Mouse (Mus musculus) hindbrain, embryonic 14.5 days (tissue): Measurements from ENCODE around the gene Pla2g2f. TPM values are rescaled to one million over a fixed set of nuclear protein-coding genes. Genes with fewer than 3 reads are reported as not detected.

Source experiments
- ATAC-seq: fragments of 200-750 bp; cut with Nextera tagmentation; 2 replicates; pipeline ENCODE4 v1.8.0; 2017; ENCODE audit warnings: moderate number of reproducible peaks, mild to moderate bottlenecking, moderate TSS enrichment, moderate library complexity; ENCODE audit not compliant: low FRiP score
- DNase-seq: peaks from one replicate; pipeline ENCODE4 v3.0.0-alpha.2; 2015; ENCODE audit warnings: low spot score
- H3K27ac ChIP-seq: fragments of 300-500 bp; sonication (generic); 2 replicates; pipeline ENCODE4 v1.5.1; 2014; ENCODE audit warnings: mild to moderate bottlenecking, moderate library complexity
- H3K27me3 ChIP-seq: fragments of 300-500 bp; sonication (generic); 2 replicates; pipeline ENCODE4 v1.6.1; 2014; ENCODE audit warnings: mild to moderate bottlenecking, low read length, mixed read lengths; ENCODE audit not compliant: control insufficient read depth, insufficient read depth
- H3K36me3 ChIP-seq: fragments of 300-500 bp; sonication (generic); replicated peaks from 2 replicates; pipeline ENCODE4 v1.6.1; 2014; ENCODE audit not compliant: control insufficient read depth, insufficient read depth
- H3K4me1 ChIP-seq: fragments of 300-500 bp; sonication (generic); replicated peaks from 2 replicates; pipeline ENCODE4 v1.6.1; 2014; ENCODE audit warnings: antibody characterized with exemption, low read length, mixed read lengths; ENCODE audit not compliant: control insufficient read depth, insufficient read depth
- H3K4me2 ChIP-seq: fragments of 300-500 bp; sonication (generic); replicated peaks from 2 replicates; pipeline ENCODE4 v1.6.1; 2014; ENCODE audit warnings: mild to moderate bottlenecking, moderate library complexity
- H3K4me3 ChIP-seq: fragments of 300-500 bp; sonication (generic); replicated peaks from 2 replicates; pipeline ENCODE4 v1.5.1; 2014; ENCODE audit warnings: mild to moderate bottlenecking, low read length
- H3K9ac ChIP-seq: fragments of 300-500 bp; sonication (generic); 2 replicates; pipeline ENCODE4 v1.6.1; 2014
- H3K9me3 ChIP-seq: fragments of 300-500 bp; sonication (generic); 2 replicates; pipeline ENCODE4 v1.6.1; 2016; ENCODE audit warnings: low read length; ENCODE audit not compliant: control insufficient read depth
- WGBS: fragments of 180-500 bp; shearing (Covaris S2); extraction: QIAGEN DNeasy Blood & Tissue Kit; methylation state at CpG from one replicate; pipeline ENCODE4 v1.1.7; 2014; 5-methylcytosine and 5-hydroxymethylcytosine counted together
- polyA plus RNA-seq: library from polyadenylated mRNA; unstranded; fragments of >200 nt; fragmentation: Nextera tagmentation; extraction: Ambion mirVana; gene quantifications from 2 replicates; pipeline ENCODE4 v1.2.1, GENCODE M21; 2014

The Pla2g2f gene
- not detected in 2 replicates for polyA plus RNA-seq

DNA sequence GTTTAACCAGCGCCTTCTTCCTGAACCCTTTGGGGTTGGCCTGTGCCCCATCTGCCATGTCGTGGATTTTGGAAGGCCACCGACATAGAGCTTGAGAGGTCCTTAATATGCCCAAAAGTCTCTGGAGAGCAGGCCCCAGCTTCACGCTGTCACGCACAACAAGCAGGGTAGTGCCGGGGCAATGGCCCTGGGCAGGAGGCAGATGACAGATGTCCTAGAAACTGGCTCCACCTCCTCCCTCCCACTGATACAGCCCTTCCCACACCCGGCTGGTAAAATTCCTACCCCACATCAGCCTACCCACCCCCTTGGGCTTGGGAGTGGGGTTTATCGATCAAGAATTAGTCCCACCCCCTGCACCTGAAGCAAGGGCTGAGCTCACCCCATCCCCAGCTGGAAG is at the start of gene Pla2g2f:
Gene Pla2g2f (minus strand): TSS at position 211 of the 400 bp plus-strand sequence.
- Histone ChIP-seq H3K4me2 (no peak within 1 kb of the TSS), H3K4me1 (no peaks in the 10 kb centered on the region), H3K9ac (no peak within 1 kb of the TSS), H3K27me3 (no peaks in the 10 kb centered on the region), H3K36me3 (no peaks in the 10 kb centered on the region), H3K27ac (no peak within 1 kb of the TSS), H3K9me3 (no peaks in the 10 kb centered on the region), H3K4me3 (no peak within 1 kb of the TSS)
- no peak for ATAC-seq
- no peak for DNase-seq
- WGBS = 50% methylated on average over 8 of the region's 8 CpGs

DNA sequence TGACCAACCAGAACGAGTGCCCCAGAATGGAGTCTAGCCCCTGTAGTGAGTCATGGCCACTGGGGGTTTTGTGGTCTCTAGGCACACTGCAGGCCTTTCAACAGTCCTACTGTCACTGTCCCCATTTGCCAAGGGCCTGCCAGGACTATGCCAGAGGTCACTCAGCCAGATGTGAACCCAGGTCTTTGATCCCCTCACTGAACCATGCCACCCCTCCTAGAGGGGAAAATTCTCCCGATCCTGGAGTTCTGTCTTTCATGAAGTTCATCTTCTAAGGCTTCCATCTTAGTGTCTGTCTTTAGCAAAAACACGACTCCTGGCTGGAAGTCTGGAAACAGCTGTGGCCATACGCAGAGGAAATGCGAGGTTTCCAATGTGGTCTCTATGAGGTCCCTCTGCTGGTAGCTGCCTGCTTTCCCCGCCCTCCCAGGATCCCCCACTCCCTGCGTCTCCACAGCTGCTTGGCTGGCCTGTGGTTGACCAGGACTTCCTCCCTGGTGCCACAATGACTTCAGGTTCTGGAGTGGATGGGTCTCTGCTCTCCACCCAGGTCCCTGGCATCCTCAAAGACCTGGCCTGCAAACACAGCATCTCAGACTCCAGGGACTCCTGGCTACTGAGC is 49.6 kb upstream of the Pla2g2f start:
- no peaks in the 10 kb centered on the region for H3K27me3 ChIP-seq
- H3K9ac ChIP-seq = no peak overlapping the region
- no peaks in the 10 kb centered on the region; the same call in 1 of the 2 replicates for H3K4me1 ChIP-seq
- ATAC-seq = no peak
- H3K27ac ChIP-seq = no peak overlapping the region
- no peak for DNase-seq
- no peak overlapping the region for H3K4me3 ChIP-seq
- no peaks in the 10 kb centered on the region for H3K36me3 ChIP-seq
- no peak overlapping the region for H3K4me2 ChIP-seq
- no peaks in the 10 kb centered on the region for H3K9me3 ChIP-seq
- WGBS = 72% methylated on average over 7 of the region's 7 CpGs

DNA sequence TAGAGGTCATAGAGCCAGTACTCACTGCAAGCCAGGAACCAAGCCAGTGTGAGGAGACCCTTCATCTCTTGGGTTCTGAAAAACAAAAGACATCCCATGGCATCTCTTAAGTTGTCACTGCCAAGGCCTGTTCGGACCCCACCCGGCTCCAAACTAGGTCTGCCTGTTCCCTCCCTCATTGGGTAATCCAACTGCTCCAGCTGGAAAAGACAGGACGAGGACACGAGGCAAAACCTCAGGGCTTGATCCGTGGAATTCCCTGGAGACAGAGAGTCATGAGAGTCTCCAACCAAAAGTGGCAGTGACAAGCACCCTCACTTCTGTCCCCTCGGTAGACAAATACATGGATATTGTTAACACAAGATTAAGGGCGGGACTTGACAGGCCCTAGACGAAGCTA is 48.7 kb upstream of the Pla2g2f start:
- no peak for ATAC-seq
- Histone ChIP-seq H3K4me1 (no peaks in the 10 kb centered on the region; the same call in 1 of the 2 replicates), H3K4me3 (no peak overlapping the region), H3K27ac (no peak overlapping the region), H3K9me3 (no peaks in the 10 kb centered on the region), H3K4me2 (no peak overlapping the region), H3K9ac (no peak overlapping the region), H3K27me3 (no peaks in the 10 kb centered on the region), H3K36me3 (no peaks in the 10 kb centered on the region)
- no peak for DNase-seq
- WGBS = 90% methylated on average over 8 of the region's 8 CpGs

DNA sequence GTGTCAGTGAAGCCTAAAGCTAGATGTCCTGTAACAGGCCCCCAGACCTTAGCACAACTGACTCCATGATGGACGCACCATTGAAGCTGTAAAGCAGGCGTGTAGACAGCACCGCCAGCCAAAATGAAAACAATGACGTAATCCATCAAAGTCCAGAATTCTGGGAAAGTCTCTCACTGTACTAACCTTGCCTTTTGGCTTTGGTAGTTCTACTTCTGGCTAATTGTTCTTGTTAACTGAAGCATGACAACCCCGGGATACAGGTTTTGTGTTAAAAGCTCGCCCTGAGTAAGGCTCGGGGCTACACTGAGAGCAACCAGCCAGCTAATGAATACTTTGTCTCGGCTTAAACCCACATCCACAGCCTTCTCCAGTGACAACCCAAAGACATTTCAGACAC is 47.8 kb upstream of the Pla2g2f start:
- no peaks in the 10 kb centered on the region for H3K9me3 ChIP-seq
- 32% methylated on average over 8 of the region's 8 CpGs for WGBS
- H3K4me1 ChIP-seq = peaks cover 2% of the 10 kb centered on the region; the same call in 1 of the 2 replicates
- H3K27me3 ChIP-seq = no peaks in the 10 kb centered on the region
- H3K4me3 ChIP-seq = no peak overlapping the region
- no peaks in the 10 kb centered on the region for H3K36me3 ChIP-seq
- ATAC-seq = no peak
- H3K4me2 ChIP-seq = no peak overlapping the region
- H3K27ac ChIP-seq = no peak overlapping the region
- no peak overlapping the region for H3K9ac ChIP-seq
- peak; percentile 54 for DNase-seq

DNA sequence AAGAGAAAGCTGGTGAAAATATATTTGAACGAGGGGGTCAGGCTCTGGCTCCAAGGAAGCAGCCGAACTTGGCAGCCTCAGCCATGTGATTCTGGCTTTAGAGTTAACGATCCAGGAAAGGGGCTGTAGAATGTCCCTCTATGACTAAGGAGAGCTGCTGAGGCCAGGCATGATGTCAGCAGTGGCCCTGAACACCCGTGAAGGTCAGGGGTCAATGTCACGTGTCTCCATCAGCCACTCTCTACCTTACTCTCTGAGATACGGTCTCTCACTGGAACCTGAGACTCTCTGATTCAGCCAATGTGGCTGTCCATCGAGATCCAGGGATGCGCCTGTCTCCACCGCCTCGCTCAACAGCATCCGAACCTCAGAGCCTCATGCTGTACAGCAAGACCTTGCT is 45.5 kb upstream of the Pla2g2f start:
- H3K9me3 ChIP-seq = no peaks in the 10 kb centered on the region
- H3K27me3 ChIP-seq = no peaks in the 10 kb centered on the region
- no peak overlapping the region for H3K4me2 ChIP-seq
- no peak overlapping the region for H3K4me3 ChIP-seq
- H3K9ac ChIP-seq = no peak overlapping the region
- no peak for DNase-seq
- 93% methylated on average over 11 of the region's 11 CpGs for WGBS
- no peak overlapping the region for H3K27ac ChIP-seq
- peaks cover 9% of the 10 kb centered on the region; the same call in 1 of the 2 replicates for H3K4me1 ChIP-seq
- ATAC-seq = no peak
- H3K36me3 ChIP-seq = no peaks in the 10 kb centered on the region

DNA sequence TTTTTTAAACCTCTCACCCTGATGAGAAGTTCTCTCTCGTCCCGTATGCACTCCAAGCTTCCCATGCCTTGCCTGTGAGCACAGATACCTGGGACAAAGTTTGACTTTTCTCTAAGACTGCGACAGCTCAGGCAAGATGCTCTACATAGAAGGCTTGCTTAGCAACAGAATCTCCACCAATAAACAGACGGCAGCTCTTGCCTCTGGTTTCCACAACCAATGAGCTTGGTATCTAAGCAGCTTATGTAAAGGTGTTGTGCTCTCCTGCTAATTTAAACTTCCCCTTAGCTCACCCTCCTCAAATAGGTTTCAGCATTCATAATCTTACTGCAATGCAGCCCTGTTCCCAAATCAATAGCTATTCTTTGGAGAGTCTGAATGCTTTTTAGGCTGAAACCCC is 44.2 kb upstream of the Pla2g2f start:
- no peak overlapping the region for H3K4me2 ChIP-seq
- ATAC-seq = no peak
- H3K9me3 ChIP-seq = no peaks in the 10 kb centered on the region
- H3K4me1 ChIP-seq = peaks cover 9% of the 10 kb centered on the region; the same call in 1 of the 2 replicates
- no peak overlapping the region for H3K27ac ChIP-seq
- no peaks in the 10 kb centered on the region for H3K27me3 ChIP-seq
- no peak overlapping the region for H3K9ac ChIP-seq
- DNase-seq = no peak
- 87% methylated on average over 4 of the region's 4 CpGs for WGBS
- H3K4me3 ChIP-seq = no peak overlapping the region
- H3K36me3 ChIP-seq = no peaks in the 10 kb centered on the region

DNA sequence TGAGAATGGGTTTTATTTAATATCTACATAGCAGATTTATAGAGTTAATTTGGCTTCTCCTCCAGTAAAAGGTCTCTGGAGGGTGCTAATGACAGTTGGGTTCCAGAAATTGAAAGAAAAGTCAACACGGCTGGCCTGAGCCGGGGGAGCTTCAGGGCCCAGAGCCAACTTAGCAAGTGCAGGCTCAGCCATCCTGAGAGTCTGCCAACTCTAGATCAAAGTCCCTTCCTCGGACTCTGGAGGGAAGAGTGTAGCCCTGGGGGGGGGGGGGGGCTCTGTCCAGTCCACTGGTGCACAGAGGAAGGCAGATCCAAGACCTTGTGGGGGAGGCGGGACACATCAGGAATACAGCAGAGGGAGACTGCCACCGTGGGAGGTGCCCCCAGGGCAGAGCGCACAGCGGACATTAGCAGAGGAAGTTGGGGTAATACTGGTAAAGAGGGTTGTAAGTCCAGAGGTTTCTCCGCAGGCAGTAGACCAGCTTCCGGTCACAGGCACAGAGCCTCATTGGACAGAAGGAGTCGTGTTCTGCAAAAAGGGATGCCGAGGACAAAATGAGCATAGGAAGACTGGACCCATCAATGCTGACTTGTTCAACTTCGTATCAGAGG is 42.8 kb upstream of the Pla2g2f start:
- Histone ChIP-seq H3K9me3 (no peaks in the 10 kb centered on the region), H3K4me3 (no peak overlapping the region), H3K9ac (no peak overlapping the region), H3K4me1 (peaks cover 9% of the 10 kb centered on the region; the same call in 1 of the 2 replicates), H3K36me3 (no peaks in the 10 kb centered on the region), H3K4me2 (no peak overlapping the region), H3K27ac (no peak overlapping the region), H3K27me3 (no peaks in the 10 kb centered on the region)
- 68% methylated on average over 12 of the region's 12 CpGs for WGBS
- ATAC-seq = no peak
- DNase-seq = peak; percentile 53

DNA sequence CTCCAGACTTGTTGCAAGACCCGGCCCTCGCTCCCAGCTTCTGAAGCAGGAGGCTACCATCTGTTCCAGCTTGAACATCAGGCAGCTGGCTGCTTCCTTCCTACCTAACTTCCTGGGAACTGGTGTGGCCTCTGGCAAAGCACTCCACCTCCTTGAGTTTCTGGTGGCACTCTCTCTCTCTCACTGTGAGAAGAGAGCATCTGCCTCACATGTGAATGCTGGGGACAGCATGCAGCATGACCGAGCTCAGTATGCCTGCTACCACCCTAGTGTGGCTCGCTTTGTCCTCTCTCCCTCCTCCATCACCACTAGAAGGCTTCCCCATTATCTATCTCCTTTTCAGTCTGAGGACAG is 39.8 kb upstream of the Pla2g2f start:
- no peak for ATAC-seq
- H3K36me3 ChIP-seq = no peaks in the 10 kb centered on the region
- no peak overlapping the region for H3K27ac ChIP-seq
- no peak overlapping the region for H3K9ac ChIP-seq
- DNase-seq = no peak
- H3K27me3 ChIP-seq = no peaks in the 10 kb centered on the region
- peaks cover 9% of the 10 kb centered on the region; the same call in 1 of the 2 replicates for H3K4me1 ChIP-seq
- no peak overlapping the region for H3K4me2 ChIP-seq
- H3K4me3 ChIP-seq = no peak overlapping the region
- H3K9me3 ChIP-seq = no peaks in the 10 kb centered on the region
- 77% methylated on average over 4 of the region's 4 CpGs for WGBS

DNA sequence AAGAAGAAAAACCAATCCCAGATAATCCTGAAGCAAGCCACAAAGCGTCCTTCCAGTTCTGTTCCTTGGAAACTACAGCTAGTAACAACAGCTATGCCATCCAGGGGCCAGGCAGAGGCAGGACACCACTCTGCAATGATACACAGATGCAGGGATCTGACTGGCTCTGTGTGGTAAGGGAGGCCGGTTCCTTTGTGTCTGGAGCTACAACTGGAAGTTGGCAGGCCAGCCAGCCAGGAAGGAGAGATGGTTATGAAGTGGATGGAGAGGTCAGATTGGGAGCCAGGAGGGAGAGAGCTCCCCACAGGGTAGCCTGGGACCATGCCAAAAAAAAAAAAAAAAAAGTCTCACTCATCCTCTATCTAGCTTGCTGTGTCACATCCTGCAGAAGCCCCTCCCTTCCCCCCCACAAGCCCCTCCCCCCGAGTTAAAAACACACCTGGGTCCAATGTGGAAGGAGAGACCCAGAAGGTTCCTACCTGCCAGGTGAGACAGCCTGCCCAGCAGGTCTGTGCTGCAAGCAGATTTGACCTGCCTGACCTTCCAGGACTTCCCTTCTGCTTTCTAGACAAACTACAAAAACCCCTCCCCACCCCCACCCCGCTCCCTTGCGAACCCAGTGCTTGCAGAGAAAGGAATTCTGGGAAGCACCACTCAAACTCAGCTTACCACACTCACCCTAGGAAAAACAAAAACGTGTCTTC is 39.2 kb upstream of the Pla2g2f start:
- Histone ChIP-seq H3K9ac (no peak overlapping the region), H3K27me3 (no peaks in the 10 kb centered on the region), H3K4me1 (peaks cover 9% of the 10 kb centered on the region; the same call in 1 of the 2 replicates), H3K36me3 (no peaks in the 10 kb centered on the region), H3K9me3 (no peaks in the 10 kb centered on the region), H3K4me3 (no peak overlapping the region), H3K27ac (no peak overlapping the region), H3K4me2 (no peak overlapping the region)
- DNase-seq (no peak), ATAC-seq (no peak)
- 65% methylated on average over 6 of the region's 6 CpGs for WGBS
